Mouse (Mus musculus): ENCODE results near the gene Riox1.

- TF ChIP-seq POLR2A (IDR thresholded peaks at IDR 0.05; ENCODE audit: borderline replicate concordance, low read depth, low read length) (no peak), CTCF (IDR thresholded peaks at IDR 0.05; ENCODE audit: low read depth, low read length) (no peak)
Observed at GRCm38 (mm10) chr12:83920721-83921441, 29.5 kb upstream of the Riox1 start.

All from bone marrow macrophage, adult 2 months (primary cell).